Mouse (Mus musculus) heart, embryonic 11.5 days (tissue): ENCODE data around the gene Uhrf1. TPM values are rescaled to one million over a fixed set of nuclear protein-coding genes. Genes with fewer than 3 reads are reported as not detected.
A peak's percentile ranks its signal among the peaks of the same experiment; 100 is the strongest.

Source experiments
- ATAC-seq: fragments of 200-750 bp; cut with Nextera tagmentation; replicated peaks from 2 replicates; pipeline ENCODE4 v1.8.0; 2017; ENCODE audit warnings: moderate library complexity; ENCODE audit not compliant: insufficient number of reproducible peaks, low FRiP score, low TSS enrichment
- H3K27ac ChIP-seq: fragments of 300-500 bp; sonication (generic); 2 replicates; pipeline ENCODE4 v1.5.1; 2014; ENCODE audit warnings: mild to moderate bottlenecking, low read depth, low read length
- H3K27me3 ChIP-seq: fragments of 300-500 bp; sonication (generic); 2 replicates; pipeline ENCODE4 v1.6.1; 2014; ENCODE audit warnings: mild to moderate bottlenecking, low read length, mixed read lengths; ENCODE audit not compliant: control insufficient read depth, insufficient read depth
- H3K36me3 ChIP-seq: fragments of 300-500 bp; sonication (generic); 2 replicates; pipeline ENCODE4 v1.6.1; 2014; ENCODE audit warnings: mild to moderate bottlenecking, low read length, moderate library complexity, mixed read lengths; ENCODE audit not compliant: control insufficient read depth, insufficient read depth
- H3K4me1 ChIP-seq: fragments of 300-500 bp; sonication (generic); 2 replicates; pipeline ENCODE4 v1.6.1; 2014; ENCODE audit warnings: low read length; ENCODE audit not compliant: control insufficient read depth, insufficient read depth
- H3K4me2 ChIP-seq: fragments of 300-500 bp; sonication (generic); 2 replicates; pipeline ENCODE4 v1.6.1; 2014; ENCODE audit warnings: mild to moderate bottlenecking, moderate library complexity
- H3K4me3 ChIP-seq: fragments of 300-500 bp; sonication (generic); 2 replicates; pipeline ENCODE4 v1.5.1; 2014; ENCODE audit warnings: low read depth, low read length
- H3K9ac ChIP-seq: fragments of 300-500 bp; sonication (generic); 2 replicates; pipeline ENCODE4 v1.6.1; 2014; ENCODE audit warnings: mild to moderate bottlenecking, low read depth, low read length, moderate library complexity
- H3K9me3 ChIP-seq: fragments of 300-500 bp; sonication (generic); replicated peaks from 2 replicates; pipeline ENCODE4 v1.6.1; 2016; ENCODE audit warnings: low read length; ENCODE audit not compliant: control insufficient read depth
- WGBS: fragments of 180-500 bp; shearing (Covaris S2); extraction: QIAGEN DNeasy Blood & Tissue Kit; methylation state at CpG from one replicate; pipeline ENCODE4 v1.1.7; 2014; ENCODE audit not compliant: insufficient replicate concordance; 5-methylcytosine and 5-hydroxymethylcytosine counted together
- polyA plus RNA-seq: library from polyadenylated mRNA; unstranded; fragments of >200 nt; fragmentation: Nextera tagmentation; extraction: Ambion mirVana; gene quantifications from 2 replicates; pipeline ENCODE4 v1.2.1, GENCODE M21; 2014

Uhrf1 gene
- polyA plus RNA-seq, 1 experiment from 2014 or later: 53.0 TPM

GRCm38 (mm10) chr17:56289371-56290331, 13.5 kb upstream of the Uhrf1 start:
- Histone ChIP-seq H3K36me3 (peaks cover 19% of the 10 kb centered on the region), H3K27me3 (no peaks in the 10 kb centered on the region), H3K9ac (peak overlapping the region; percentile 83), H3K4me3 (peak overlapping the region; percentile 67), H3K27ac (peak overlapping the region; percentile 95), H3K4me2 (peak overlapping the region; percentile 88), H3K9me3 (no peaks in the 10 kb centered on the region), H3K4me1 (peaks cover 24% of the 10 kb centered on the region)
- WGBS: 1% methylated on average over 23 of the region's 23 CpGs
- ATAC-seq: peak; percentile 7; the same call in 1 of the 2 replicates

DNA sequence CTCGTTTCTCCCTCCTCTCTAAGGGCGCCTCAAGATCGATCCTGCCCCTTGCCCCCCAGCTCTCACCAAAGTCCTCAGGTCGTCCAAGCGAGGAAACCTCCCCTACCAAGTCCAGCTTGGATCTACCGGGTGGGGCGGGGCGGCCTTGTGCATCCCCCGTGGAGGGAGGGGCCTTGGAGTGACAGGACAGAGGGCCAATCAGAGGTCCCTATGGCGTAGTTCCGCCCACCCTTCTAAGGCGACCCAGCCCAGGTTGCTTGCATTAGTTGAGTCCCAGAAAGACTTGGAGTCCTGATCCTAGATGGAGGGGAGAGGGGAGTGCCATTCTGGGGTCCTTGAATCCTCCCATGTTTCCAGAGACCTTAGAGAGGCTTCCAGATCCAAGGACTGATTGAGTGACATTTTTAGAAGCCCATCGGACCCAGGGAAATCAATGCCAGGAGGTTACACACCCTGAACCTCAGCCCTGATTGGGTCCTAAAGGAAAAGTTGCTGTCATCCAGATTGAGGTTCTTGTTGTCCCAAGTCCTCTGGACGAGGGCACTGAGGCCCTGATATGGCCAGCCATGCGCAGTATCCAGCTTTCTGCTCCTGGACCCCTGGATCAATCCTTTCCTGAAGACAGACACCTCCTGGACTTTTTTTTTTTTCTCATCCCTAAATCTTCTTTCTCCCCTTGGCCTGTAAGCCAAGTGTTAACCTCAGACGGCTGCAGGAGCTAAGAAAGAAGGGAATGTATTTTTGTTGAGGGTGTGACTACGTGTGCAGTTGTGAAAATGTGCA, 12.5 kb upstream of the Uhrf1 start:
- ATAC-seq: peak; percentile 89

DNA sequence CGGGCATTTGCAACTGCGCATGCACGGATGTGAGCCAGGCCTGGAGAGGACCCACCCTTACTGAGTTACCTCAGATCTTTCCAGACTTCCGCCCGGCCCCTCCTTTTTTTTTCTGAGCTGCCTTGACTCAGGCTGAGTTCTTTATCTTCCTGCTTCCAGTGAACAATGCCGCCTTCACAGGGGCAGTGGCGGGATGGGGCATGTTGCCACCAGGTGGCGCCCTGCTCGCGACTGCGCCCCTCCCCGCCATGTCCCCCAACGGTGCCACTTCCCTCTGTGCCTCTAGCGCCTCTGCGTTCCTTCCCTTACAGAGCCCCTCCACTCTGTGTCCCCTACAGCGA, 12.0 kb upstream of the Uhrf1 start:
- Histone ChIP-seq H3K4me3 (peak overlapping the region; percentile 67; the same call in 1 of the 2 replicates), H3K9ac (peak overlapping the region; percentile 83), H3K27ac (peak overlapping the region; percentile 95), H3K4me2 (peak overlapping the region; percentile 88), H3K27me3 (no peaks in the 10 kb centered on the region), H3K36me3 (peaks cover 5% of the 10 kb centered on the region; the same call in 1 of the 2 replicates), H3K9me3 (no peaks in the 10 kb centered on the region), H3K4me1 (peaks cover 24% of the 10 kb centered on the region)
- peak; percentile 86 for ATAC-seq
- under 1% methylated on average over 16 of the region's 16 CpGs for WGBS

More for the DNA sequence above, 12.5 kb upstream of the Uhrf1 start:
- Histone ChIP-seq H3K4me3 (peak overlapping the region; percentile 67), H3K27ac (peak overlapping the region; percentile 95), H3K4me2 (peak overlapping the region; percentile 88), H3K4me1 (peaks cover 24% of the 10 kb centered on the region), H3K36me3 (peaks cover 11% of the 10 kb centered on the region; the same call in 1 of the 2 replicates), H3K27me3 (no peaks in the 10 kb centered on the region), H3K9ac (peak overlapping the region; percentile 83), H3K9me3 (no peaks in the 10 kb centered on the region)
- 3% methylated on average over 17 of the region's 17 CpGs for WGBS

GRCm38 (mm10) chr17:56291826-56292475, 11.2 kb upstream of the Uhrf1 start:
- H3K4me3 ChIP-seq: no peak overlapping the region
- H3K4me2 ChIP-seq: peak overlapping the region; percentile 88
- H3K9ac ChIP-seq: no peak overlapping the region

GRCm38 (mm10) chr17:56292531-56293222, 10.4 kb upstream of the Uhrf1 start, which contains the start of gene Plin3:
Gene Plin3, minus strand, starts transcription at chr17:56292873.
- Histone ChIP-seq H3K9ac (no peak within 1 kb of the TSS), H3K4me2 (no peak within 1 kb of the TSS), H3K36me3 (no peaks in the 10 kb centered on the region), H3K9me3 (no peaks in the 10 kb centered on the region), H3K4me1 (peaks cover 22% of the 10 kb centered on the region), H3K4me3 (no peak within 1 kb of the TSS), H3K27ac (0 out of 2 replicates have a peak within 1 kb of the TSS, but pooled peaks have one; percentile 95), H3K27me3 (no peaks in the 10 kb centered on the region)
- WGBS: 87% methylated on average over 4 of the region's 4 CpGs
- no peak for ATAC-seq

More at GRCm38 (mm10) chr17:56291826-56292475, 11.2 kb upstream of the Uhrf1 start:
- Histone ChIP-seq H3K9me3 (no peaks in the 10 kb centered on the region), H3K36me3 (no peaks in the 10 kb centered on the region), H3K27me3 (no peaks in the 10 kb centered on the region), H3K27ac (peak overlapping the region; percentile 95; the same call in 1 of the 2 replicates), H3K4me1 (peaks cover 24% of the 10 kb centered on the region)
- no peak for ATAC-seq
- 76% methylated on average over 7 of the region's 7 CpGs for WGBS

- H3K4me1 ChIP-seq: peaks cover 16% of the 10 kb centered on the region; the same call in 1 of the 2 replicates
- H3K27ac ChIP-seq: no peak overlapping the region
- H3K36me3 ChIP-seq: no peaks in the 10 kb centered on the region
- H3K4me3 ChIP-seq: no peak overlapping the region
- H3K9me3 ChIP-seq: no peaks in the 10 kb centered on the region
- ATAC-seq: no peak
- 74% methylated on average over 1 of the region's 1 CpGs for WGBS
- no peak overlapping the region for H3K4me2 ChIP-seq
- H3K27me3 ChIP-seq: no peaks in the 10 kb centered on the region
- no peak overlapping the region for H3K9ac ChIP-seq
Measured at GRCm38 (mm10) chr17:56293291-56293690, 9.8 kb upstream of the Uhrf1 start.

GRCm38 (mm10) chr17:56294241-56294640, 8.9 kb upstream of the Uhrf1 start:
- H3K9ac ChIP-seq: no peak overlapping the region
- H3K9me3 ChIP-seq: no peaks in the 10 kb centered on the region
- H3K4me2 ChIP-seq: no peak overlapping the region
- no peak for ATAC-seq
- peaks cover 9% of the 10 kb centered on the region; the same call in 1 of the 2 replicates for H3K4me1 ChIP-seq
- H3K36me3 ChIP-seq: no peaks in the 10 kb centered on the region
- no peak overlapping the region for H3K4me3 ChIP-seq
- WGBS: 84% methylated on average over 19 of the region's 19 CpGs
- no peak overlapping the region for H3K27ac ChIP-seq
- H3K27me3 ChIP-seq: no peaks in the 10 kb centered on the region
